Mouse (Mus musculus) cerebellum, adult 11 months (tissue): Measurements from ENCODE around the gene Gas2.

ENCODE experiments used
- DNase-seq: peaks from one replicate; pipeline ENCODE4 v3.0.0; 2022

Gas2 gene

GRCm38 (mm10) chr7:51861250-51862096 is at the start of gene Gas2:
Gas2 (plus strand) TSS chr7:51862015.
- DNase-seq = peak; percentile 86

- no peak for DNase-seq
These were observed 46.1 kb upstream of the Gas2 start for GRCm38 (mm10) chr7:51815473-51816282.

- DNase-seq = no peak
These were observed 45.5 kb upstream of the Gas2 start for GRCm38 (mm10) chr7:51816283-51816839.

GRCm38 (mm10) chr7:51818251-51818974 is 43.4 kb upstream of the Gas2 start:
- no peak for DNase-seq

GRCm38 (mm10) chr7:51819891-51820290 is 41.9 kb upstream of the Gas2 start:
- peak; percentile 17 for DNase-seq

GRCm38 (mm10) chr7:51821467-51821866 is 40.3 kb upstream of the Gas2 start:
- DNase-seq = no peak

- no peak for DNase-seq
These were observed 38.1 kb upstream of the Gas2 start for GRCm38 (mm10) chr7:51823562-51824338.

- peak; percentile 24 for DNase-seq
These were observed 29.9 kb upstream of the Gas2 start for GRCm38 (mm10) chr7:51831917-51832316.

- no peak for DNase-seq
These were observed 21.3 kb upstream of the Gas2 start for GRCm38 (mm10) chr7:51840515-51840914.

GRCm38 (mm10) chr7:51850877-51851276 is 10.9 kb upstream of the Gas2 start:
- no peak for DNase-seq

GRCm38 (mm10) chr7:51851890-51852507 is 9.8 kb upstream of the Gas2 start:
- DNase-seq = no peak

GRCm38 (mm10) chr7:51862097-51862492 is 280 bp downstream of the Gas2 start, which contains the start of gene Fancf:
Fancf (minus strand) TSS chr7:51862267.
- DNase-seq = peak; percentile 98

GRCm38 (mm10) chr7:51862842-51863241 is 1.0 kb downstream of the Gas2 start:
- DNase-seq = no peak

GRCm38 (mm10) chr7:51865336-51865735 is 3.5 kb downstream of the Gas2 start:
- DNase-seq = no peak

- DNase-seq = no peak
These were observed 6.2 kb downstream of the Gas2 start for GRCm38 (mm10) chr7:51867983-51868382.

GRCm38 (mm10) chr7:51872041-51872440 is 10.2 kb downstream of the Gas2 start:
- DNase-seq = no peak

- DNase-seq = no peak
These were observed 10.8 kb downstream of the Gas2 start for GRCm38 (mm10) chr7:51872597-51872996.

- no peak for DNase-seq
These were observed 14.5 kb downstream of the Gas2 start for GRCm38 (mm10) chr7:51876316-51876715.

- DNase-seq = no peak
These were observed 16.9 kb downstream of the Gas2 start for GRCm38 (mm10) chr7:51878730-51879129.

- no peak for DNase-seq
These were observed 17.4 kb downstream of the Gas2 start for GRCm38 (mm10) chr7:51879136-51879723.

- no peak for DNase-seq
These were observed 18.3 kb downstream of the Gas2 start for GRCm38 (mm10) chr7:51880121-51880520.
